Mouse (Mus musculus): ENCODE results near the gene Rab20.

DNA sequence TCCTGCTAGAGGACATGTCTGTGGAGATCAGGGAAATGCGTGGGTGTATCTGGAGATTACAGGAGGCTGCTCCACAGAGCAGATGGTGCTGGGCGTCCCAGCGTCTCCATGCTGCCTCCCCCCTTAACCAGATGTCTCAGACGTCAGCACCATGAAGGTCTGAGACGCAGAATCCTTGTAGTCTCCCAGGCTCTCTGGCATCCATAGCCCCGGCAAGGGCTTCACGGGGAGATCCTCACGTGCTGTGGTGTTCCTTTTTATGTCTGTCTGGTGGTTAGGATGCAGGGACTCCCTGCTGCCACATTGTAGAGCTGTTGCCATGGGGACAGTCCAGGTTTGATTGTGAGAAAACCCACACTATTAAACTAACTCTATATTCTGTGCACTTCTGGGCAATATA is 64.2 kb downstream of the Rab20 start:
- TF ChIP-seq EP300 (optimal IDR thresholded peaks at IDR 0.05) = no peak
- no peak for TF ChIP-seq CTCF (IDR thresholded peaks at IDR 0.05; ENCODE audit: low read depth)
